Mouse (Mus musculus) WW6 (cell line): ENCODE results near the gene Proz.

Experiments used
- DNase-seq: peaks from one replicate; pipeline ENCODE4 v3.0.0-alpha.2; 2013; ENCODE audit warnings: low read depth, low spot score

Proz gene

GRCm38 (mm10) chr8:13107990-13108638, 47.4 kb downstream of the Proz start:
- DNase-seq: no peak

GRCm38 (mm10) chr8:13108967-13109366, 48.3 kb downstream of the Proz start:
- no peak for DNase-seq

GRCm38 (mm10) chr8:13109416-13109960, 48.8 kb downstream of the Proz start:
- DNase-seq: no peak

DNA sequence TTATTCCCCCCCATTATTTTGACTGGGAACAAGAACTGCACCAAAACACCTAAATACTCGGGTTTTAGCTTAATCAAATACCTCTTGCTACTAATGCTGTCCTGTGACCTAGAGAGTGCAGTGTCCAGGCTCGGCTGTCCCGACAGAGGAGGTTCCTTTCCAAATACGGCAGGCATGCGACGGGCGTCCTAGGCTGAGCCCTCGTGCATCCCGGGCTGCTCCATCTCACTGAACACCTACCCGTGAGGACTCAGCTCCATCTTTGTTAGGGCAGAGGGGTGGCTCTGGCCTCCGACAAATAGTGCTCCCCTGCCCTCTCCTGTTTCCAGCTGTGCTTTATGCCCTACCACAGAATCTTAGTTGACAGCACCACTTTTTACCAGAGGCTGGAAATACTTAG, 51.2 kb downstream of the Proz start:
- DNase-seq: no peak

DNA sequence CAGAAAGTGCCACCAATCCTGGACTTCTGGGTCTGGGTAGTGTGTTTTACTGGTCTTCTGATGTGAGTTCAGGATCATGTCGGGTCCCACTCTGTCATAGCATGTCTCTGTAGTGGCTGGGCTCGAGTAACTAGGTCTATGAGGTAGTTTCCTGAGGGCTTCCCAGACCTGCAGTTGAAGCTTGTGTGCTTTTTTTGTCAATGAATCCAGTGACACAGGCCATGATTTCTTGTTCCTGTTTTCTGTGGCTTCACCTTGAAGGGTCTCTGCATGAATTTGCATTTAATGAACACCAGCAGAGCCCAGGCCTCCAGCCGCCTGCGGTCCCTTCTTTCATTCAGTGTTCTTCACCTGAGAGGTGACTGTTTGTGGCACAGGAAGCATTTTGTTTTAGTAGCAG, 52.5 kb downstream of the Proz start:
- no peak for DNase-seq

GRCm38 (mm10) chr8:13117096-13117495, 56.4 kb downstream of the Proz start:
- DNase-seq: no peak

DNA sequence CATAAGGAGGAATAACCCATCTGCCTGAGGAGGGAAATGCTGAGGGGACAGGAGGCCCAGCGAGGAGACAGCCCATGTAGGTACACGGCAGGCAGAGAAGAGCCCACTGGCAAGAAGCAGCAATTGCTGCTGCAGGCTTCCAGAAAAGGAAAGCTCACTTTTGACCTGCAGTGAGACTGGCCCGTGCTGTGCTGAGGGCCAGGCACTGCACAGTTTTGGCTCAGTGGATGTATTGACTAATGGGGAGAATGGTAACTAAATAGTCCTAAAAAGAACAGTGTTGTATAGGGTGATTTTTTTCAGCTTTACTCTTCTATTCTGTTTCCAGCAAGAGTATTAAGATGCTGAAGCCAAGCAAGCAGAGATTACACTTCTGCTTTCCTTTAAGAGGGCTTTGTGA, 57.8 kb downstream of the Proz start:
- no peak for DNase-seq

- no peak for DNase-seq
These were observed 60.4 kb downstream of the Proz start for GRCm38 (mm10) chr8:13120882-13121665.

GRCm38 (mm10) chr8:13122887-13123421, 62.2 kb downstream of the Proz start:
- DNase-seq: no peak

DNA sequence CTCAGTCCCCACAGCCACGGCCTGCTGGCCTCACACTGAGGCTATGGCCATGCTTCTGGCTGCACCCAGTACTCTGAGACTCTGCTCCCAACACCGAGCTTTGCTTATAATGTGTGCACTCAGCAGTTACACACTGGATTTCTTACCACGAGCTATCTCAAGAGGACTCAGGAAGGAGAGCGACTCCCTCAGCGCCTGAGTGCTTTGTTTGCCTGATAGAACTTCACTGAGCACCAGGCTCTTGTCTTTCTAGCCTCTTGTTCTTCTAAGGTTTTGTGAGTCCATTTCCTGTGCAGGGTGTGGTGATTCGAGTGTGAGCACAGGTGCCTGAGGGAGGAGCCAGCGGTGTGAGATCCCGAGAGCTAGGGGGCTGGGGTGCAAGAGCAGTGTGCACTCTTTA, 64.2 kb downstream of the Proz start:
- no peak for DNase-seq
